Mouse (Mus musculus) kidney, adult 2 months (tissue): ENCODE results near the gene Naalad2. TPM values are rescaled to one million over a fixed set of nuclear protein-coding genes. Genes with fewer than 3 reads are reported as not detected.
"Not testable (repeated sequence)": the region's sequence is repeated elsewhere in the genome, so short reads cannot be mapped to it uniquely, and the experiment has no call there.

ENCODE experiments used
- DNase-seq: peaks from one replicate; pipeline ENCODE4 v3.0.0; 2021
- H3K27ac ChIP-seq: fragments of 200-500 bp; 2 replicates; pipeline ENCODE4 v1.5.1; 2012; ENCODE audit warnings: low read depth, low read length, control low read depth, inconsistent platforms; ENCODE audit not compliant: insufficient read depth
- H3K27me3 ChIP-seq: fragments of 200-500 bp; replicated peaks from 2 replicates; pipeline ENCODE4 v1.6.1; 2012; ENCODE audit warnings: mild to moderate bottlenecking, moderate library complexity, low read length, inconsistent platforms; ENCODE audit not compliant: control insufficient read depth, insufficient read depth
- H3K36me3 ChIP-seq: fragments of 200-500 bp; 2 replicates; pipeline ENCODE4 v1.6.1; 2012; ENCODE audit warnings: mild to moderate bottlenecking, moderate library complexity, low read length, inconsistent platforms; ENCODE audit not compliant: control insufficient read depth, insufficient read depth
- H3K4me1 ChIP-seq: fragments of 200-500 bp; 2 replicates; pipeline ENCODE4 v1.6.1; 2011; ENCODE audit warnings: low read length; ENCODE audit not compliant: control insufficient read depth, insufficient read depth
- H3K4me3 ChIP-seq: fragments of 200-500 bp; 2 replicates; pipeline ENCODE4 v1.5.1; 2011; ENCODE audit warnings: mild to moderate bottlenecking, low read depth, low read length, control low read depth; ENCODE audit not compliant: insufficient read depth
- CTCF ChIP-seq: fragments of 200-500 bp; conservative IDR thresholded peaks from 2 replicates; pipeline ENCODE4 v1.5.1; 2011; ENCODE audit warnings: low read depth, mild to moderate bottlenecking, control low read depth, low read length, moderate library complexity, mixed read lengths; ENCODE audit not compliant: insufficient read depth, insufficient read length
- POLR2A ChIP-seq: fragments of 200-500 bp; IDR thresholded peaks from one replicate; pipeline ENCODE4 v1.6.1; 2011; ENCODE audit warnings: low read depth, low read length, control low read depth
- WGBS: fragments of 180-500 bp; shearing (Covaris S2); methylation state at CpG from one replicate; pipeline ENCODE4 v1.1.7; 2018; 5-methylcytosine and 5-hydroxymethylcytosine counted together
- polyA plus RNA-seq: library from polyadenylated mRNA; depleted of rRNA; stranded (reverse); fragments of >200 nt; gene quantifications from 2 replicates; pipeline ENCODE4 v1.2.3, GENCODE M21; 2012

Naalad2 gene
- polyA plus RNA-seq, 1 experiment = 1.6 TPM

GRCm38 (mm10) chr9:18319990-18320389 lies 82.8 kb downstream of the Naalad2 start:
- TF ChIP-seq CTCF (no peak), POLR2A (no peak)
- Histone ChIP-seq H3K4me1 (no peaks in the 10 kb centered on the region), H3K4me3 (no peak overlapping the region), H3K27me3 (no peaks in the 10 kb centered on the region), H3K27ac (no peak overlapping the region), H3K36me3 (peaks cover 2% of the 10 kb centered on the region)
- DNase-seq = no peak
- 93% methylated on average over 3 of the region's 3 CpGs for WGBS

GRCm38 (mm10) chr9:18298301-18298700 lies 104.5 kb downstream of the Naalad2 start:
- H3K36me3 ChIP-seq = no peaks in the 10 kb centered on the region; the same call in 1 of the 2 replicates
- H3K27ac ChIP-seq = no peak overlapping the region
- H3K27me3 ChIP-seq = no peaks in the 10 kb centered on the region
- no peak overlapping the region for H3K4me3 ChIP-seq
- TF ChIP-seq CTCF = no peak
- no peak for TF ChIP-seq POLR2A
- peaks cover 2% of the 10 kb centered on the region for H3K4me1 ChIP-seq
- WGBS = 94% methylated on average over 6 of the region's 6 CpGs
- DNase-seq = no peak

GRCm38 (mm10) chr9:18293026-18293781 lies 109.6 kb downstream of the Naalad2 start:
- Histone ChIP-seq H3K4me3 (peak overlapping the region; percentile 99), H3K36me3 (no peaks in the 10 kb centered on the region; the same call in 1 of the 2 replicates), H3K4me1 (peaks cover 3% of the 10 kb centered on the region), H3K27me3 (no peaks in the 10 kb centered on the region), H3K27ac (no peak overlapping the region)
- peak; percentile 4 for DNase-seq
- WGBS = 19% methylated on average over 6 of the region's 6 CpGs
- TF ChIP-seq POLR2A (no peak), CTCF (no peak)

- no peak for DNase-seq
- H3K27ac ChIP-seq = peak overlapping the region; percentile 90
- H3K27me3 ChIP-seq = no peaks in the 10 kb centered on the region
- TF ChIP-seq POLR2A (no peak), CTCF (no peak)
- H3K4me1 ChIP-seq = peaks cover 3% of the 10 kb centered on the region
- peak overlapping the region; percentile 99 for H3K4me3 ChIP-seq
- no peaks in the 10 kb centered on the region for H3K36me3 ChIP-seq
- WGBS = under 1% methylated on average over 24 of the region's 24 CpGs
Observed at GRCm38 (mm10) chr9:18292443-18292922, 110.3 kb downstream of the Naalad2 start.

GRCm38 (mm10) chr9:18291571-18292429 lies 111.0 kb downstream of the Naalad2 start, which contains the start of gene Chordc1:
Chordc1 (plus strand) TSS chr9:18292125.
- peak within 1 kb of the TSS; percentile 90 for H3K27ac ChIP-seq
- peak within 1 kb of the TSS; percentile 99 for H3K4me3 ChIP-seq
- no peaks in the 10 kb centered on the region for H3K27me3 ChIP-seq
- WGBS = 3% methylated on average over 49 of the region's 49 CpGs
- H3K4me1 ChIP-seq = peaks cover 3% of the 10 kb centered on the region
- TF ChIP-seq CTCF (peak; percentile 33; the same call in 1 of the 2 replicates), POLR2A (peak; percentile 53)
- peak; percentile 98 for DNase-seq
- H3K36me3 ChIP-seq = no peaks in the 10 kb centered on the region

- WGBS = 37% methylated on average over 5 of the region's 5 CpGs
- DNase-seq, H3K4me3 ChIP-seq, H3K27ac ChIP-seq, H3K27me3 ChIP-seq, H3K36me3 ChIP-seq, H3K4me1 ChIP-seq: not testable (repeated sequence)
Observed at GRCm38 (mm10) chr9:18278693-18279092, 124.1 kb downstream of the Naalad2 start.

GRCm38 (mm10) chr9:18277497-18277896 lies 125.3 kb downstream of the Naalad2 start:
- 40% methylated on average over 1 of the region's 1 CpGs for WGBS
- no peak overlapping the region for H3K4me3 ChIP-seq

More at GRCm38 (mm10) chr9:18277497-18277896, 125.3 kb downstream of the Naalad2 start:
- no peak for TF ChIP-seq POLR2A
- no peak for TF ChIP-seq CTCF
- no peaks in the 10 kb centered on the region for H3K27me3 ChIP-seq
- DNase-seq = peak; percentile 17
- no peaks in the 10 kb centered on the region for H3K4me1 ChIP-seq
- H3K36me3 ChIP-seq = no peaks in the 10 kb centered on the region
- no peak overlapping the region for H3K27ac ChIP-seq
